Mouse (Mus musculus): ENCODE data around the gene Cds1.

DNA sequence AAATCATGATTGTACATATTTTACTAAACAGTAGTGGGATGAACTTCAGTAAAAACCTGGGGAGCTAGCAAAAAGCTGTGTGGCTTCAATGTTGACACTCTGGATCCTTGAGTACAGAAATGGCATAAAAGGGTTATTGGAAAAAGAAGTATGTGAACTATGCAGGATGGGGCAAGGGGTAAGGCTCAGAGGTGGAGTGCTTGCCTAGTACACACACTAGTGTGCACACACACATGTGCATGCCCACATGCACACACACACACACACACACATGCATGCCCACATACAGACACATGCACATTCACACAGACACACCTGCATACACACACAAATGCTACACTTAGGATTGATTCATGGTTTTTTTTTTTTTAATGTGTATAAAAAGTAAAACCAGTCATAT is 24.8 kb downstream of the Cds1 start:
- TF ChIP-seq CTCF (conservative IDR thresholded peaks at IDR 0.05; ENCODE audit: insufficient read depth, insufficient read length, low read depth, low read length) (no peak), POLR2A (IDR thresholded peaks at IDR 0.05; ENCODE audit: low read depth, low read length) (no peak)
